Mouse (Mus musculus) stomach, embryonic 16.5 days (tissue): ENCODE measurements around the gene Qprt. TPM values are rescaled to one million over a fixed set of nuclear protein-coding genes. Genes with fewer than 3 reads are reported as not detected.

Experiments used
- ATAC-seq: fragments of 200-750 bp; cut with Nextera tagmentation; 2 replicates; pipeline ENCODE4 v1.8.0; 2017; ENCODE audit warnings: moderate number of reproducible peaks, moderate TSS enrichment; ENCODE audit not compliant: insufficient read depth, low FRiP score
- H3K27ac ChIP-seq: fragments of 300-500 bp; sonication (generic); 2 replicates; pipeline ENCODE4 v1.5.1; 2014; ENCODE audit warnings: low read length
- H3K27me3 ChIP-seq: fragments of 300-500 bp; sonication (generic); 2 replicates; pipeline ENCODE4 v1.6.1; 2014; ENCODE audit warnings: low read length, control low read depth, mixed read lengths; ENCODE audit not compliant: control insufficient read depth, insufficient read depth
- H3K36me3 ChIP-seq: fragments of 300-500 bp; sonication (generic); 2 replicates; pipeline ENCODE4 v1.6.1; 2014; ENCODE audit warnings: low read length; ENCODE audit not compliant: control insufficient read depth, insufficient read depth
- H3K4me1 ChIP-seq: fragments of 300-500 bp; sonication (generic); 2 replicates; pipeline ENCODE4 v1.6.1; 2014; ENCODE audit warnings: low read length, control low read depth, mixed read lengths; ENCODE audit not compliant: control insufficient read depth, insufficient read depth
- H3K4me2 ChIP-seq: fragments of 300-500 bp; sonication (generic); 2 replicates; pipeline ENCODE4 v1.6.1; 2014; ENCODE audit warnings: low read depth, low read length, mixed read lengths
- H3K4me3 ChIP-seq: fragments of 300-500 bp; sonication (generic); replicated peaks from 2 replicates; pipeline ENCODE4 v1.5.1; 2014; ENCODE audit warnings: mild to moderate bottlenecking, low read length
- H3K9ac ChIP-seq: fragments of 300-500 bp; sonication (generic); 2 replicates; pipeline ENCODE4 v1.6.1; 2014; ENCODE audit warnings: low read length
- H3K9me3 ChIP-seq: fragments of 300-500 bp; sonication (generic); replicated peaks from 2 replicates; pipeline ENCODE4 v1.6.1; 2016; ENCODE audit warnings: low read length, control low read depth; ENCODE audit not compliant: control insufficient read depth
- WGBS: fragments of 180-500 bp; shearing (Covaris S2); extraction: QIAGEN DNeasy Blood & Tissue Kit; methylation state at CpG from one replicate; pipeline ENCODE4 v1.1.7; 2014; 5-methylcytosine and 5-hydroxymethylcytosine counted together
- polyA plus RNA-seq: library from polyadenylated mRNA; unstranded; fragments of >200 nt; fragmentation: Nextera tagmentation; extraction: Ambion mirVana; gene quantifications from 2 replicates; pipeline ENCODE4 v1.2.1, GENCODE M21; 2015

Gene Qprt
- polyA plus RNA-seq, 1 experiment from 2014 or later, result 4.8 TPM

DNA sequence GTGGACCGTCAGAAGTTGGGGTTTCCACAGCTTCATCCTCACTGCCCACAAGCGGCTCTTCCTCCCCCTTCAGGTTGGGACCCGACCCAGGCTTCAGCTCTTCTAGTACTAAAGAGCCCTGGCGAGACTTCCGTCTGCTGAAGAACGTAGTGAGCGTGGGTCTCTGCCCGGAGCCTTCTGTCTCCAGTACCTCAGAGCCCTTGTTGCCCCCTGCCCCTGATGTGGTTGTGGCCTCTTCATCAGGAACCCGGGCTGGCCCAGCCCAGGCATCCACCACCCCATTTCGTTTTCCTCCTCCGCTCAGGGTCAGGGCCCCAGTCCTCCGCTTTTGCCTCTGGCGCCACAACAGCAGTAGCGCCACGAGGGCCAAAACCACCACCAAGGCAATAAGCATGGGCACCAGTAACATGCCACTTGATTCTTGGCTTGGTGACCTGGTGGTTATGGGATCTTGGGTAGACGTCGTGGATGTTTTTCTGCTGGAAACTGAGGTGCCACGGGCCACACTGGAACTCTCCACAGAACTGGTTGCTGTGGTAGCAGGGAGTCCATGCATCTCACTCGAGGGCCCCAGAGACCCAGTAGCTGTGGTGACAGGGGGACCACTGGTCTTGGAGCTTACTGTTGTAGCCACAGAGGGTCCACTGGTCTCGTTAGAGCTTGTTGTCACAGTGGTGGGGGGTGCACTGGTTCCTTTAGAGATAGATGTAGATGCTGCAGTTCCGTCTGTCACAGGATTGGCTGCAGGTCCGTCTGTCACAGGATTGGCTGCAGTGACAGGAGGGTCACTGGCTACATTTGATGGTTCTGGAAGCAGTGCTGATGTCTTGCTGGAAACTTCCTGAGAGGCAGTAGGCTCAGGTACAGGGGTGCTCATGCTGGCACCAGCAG, 14.4 kb upstream of the Qprt start:
- Histone ChIP-seq H3K9me3 (no peaks in the 10 kb centered on the region), H3K9ac (no peak overlapping the region), H3K4me1 (no peaks in the 10 kb centered on the region), H3K27me3 (no peaks in the 10 kb centered on the region), H3K36me3 (no peaks in the 10 kb centered on the region), H3K4me3 (no peak overlapping the region), H3K4me2 (no peak overlapping the region), H3K27ac (no peak overlapping the region)
- ATAC-seq, result no peak
- WGBS, result 79% methylated on average over 22 of the region's 22 CpGs

DNA sequence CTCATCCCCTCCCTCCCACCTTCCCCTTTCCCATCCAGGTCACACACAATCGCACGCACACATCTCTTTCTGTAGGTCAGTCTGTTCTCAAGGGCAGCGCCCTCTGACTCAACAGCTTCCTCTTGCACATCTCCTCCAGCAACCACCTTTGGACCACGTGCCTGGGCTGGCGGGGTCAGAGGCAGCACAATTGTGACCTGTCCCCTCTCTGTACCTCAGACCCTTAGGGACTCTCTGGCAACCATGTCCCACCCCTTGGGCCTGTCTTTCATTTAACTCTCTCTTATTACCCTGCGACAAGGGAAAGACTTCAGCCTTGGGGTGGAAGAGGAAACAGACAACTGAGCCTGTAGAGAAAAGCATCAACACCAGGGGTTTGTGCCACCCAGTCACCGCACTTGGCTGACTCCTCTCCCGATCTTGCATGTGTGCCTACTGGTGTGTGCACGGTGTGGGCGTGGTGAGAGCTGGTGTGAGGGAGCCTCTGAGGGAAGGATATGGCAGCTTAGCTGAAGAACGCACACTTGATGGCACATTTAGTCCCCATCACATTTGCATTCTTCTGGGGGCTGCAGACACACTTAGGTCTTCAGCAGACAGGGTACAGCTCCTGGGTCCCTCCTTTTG, 12.9 kb upstream of the Qprt start:
- no peak overlapping the region for H3K4me3 ChIP-seq
- 75% methylated on average over 11 of the region's 11 CpGs for WGBS
- H3K9me3 ChIP-seq, result no peaks in the 10 kb centered on the region
- H3K4me2 ChIP-seq, result no peak overlapping the region
- H3K4me1 ChIP-seq, result no peaks in the 10 kb centered on the region
- no peak overlapping the region for H3K27ac ChIP-seq
- H3K9ac ChIP-seq, result no peak overlapping the region
- no peak for ATAC-seq
- H3K36me3 ChIP-seq, result no peaks in the 10 kb centered on the region
- no peaks in the 10 kb centered on the region for H3K27me3 ChIP-seq

DNA sequence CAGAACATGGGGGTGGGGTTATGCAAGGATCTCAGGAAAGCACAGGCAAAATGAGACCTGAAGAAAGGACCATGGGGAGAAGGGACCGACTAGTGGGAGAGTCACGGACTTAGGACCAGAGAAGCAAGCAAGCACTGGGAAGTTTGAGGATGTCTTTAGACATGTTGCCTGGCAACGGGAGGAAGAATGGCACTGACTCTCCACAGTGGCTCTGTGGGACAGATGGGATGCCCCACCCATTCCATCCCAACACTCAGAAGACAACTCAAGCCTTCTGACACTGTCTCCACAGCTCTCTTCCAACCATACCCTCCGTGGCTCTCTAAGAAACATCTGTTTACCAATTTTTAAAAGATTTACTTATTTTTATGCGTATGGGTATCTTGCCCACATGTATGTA, 11.1 kb upstream of the Qprt start:
- WGBS, result 71% methylated on average over 5 of the region's 5 CpGs
- H3K9ac ChIP-seq, result no peak overlapping the region

DNA sequence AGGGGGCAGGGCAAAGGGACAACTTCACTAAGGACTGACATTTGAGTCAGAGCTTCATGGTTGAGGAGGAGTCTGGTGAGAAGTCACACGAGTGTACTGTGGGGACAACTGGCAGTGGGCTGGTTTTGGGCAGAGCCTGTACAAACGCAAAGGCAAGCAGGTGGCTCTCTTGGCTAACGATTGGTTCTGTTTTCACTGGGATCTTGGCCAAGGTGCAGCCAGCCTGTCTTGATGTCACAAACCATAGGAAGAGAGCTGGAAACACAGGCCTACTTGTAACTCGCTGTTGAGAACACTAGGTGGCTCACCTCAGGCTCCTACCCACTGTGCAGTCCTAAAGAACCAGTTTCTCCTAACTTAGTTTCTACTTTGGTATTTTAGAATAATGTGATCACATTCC, 7.6 kb upstream of the Qprt start:
- Histone ChIP-seq H3K27ac (no peak overlapping the region), H3K4me3 (no peak overlapping the region), H3K9ac (no peak overlapping the region), H3K9me3 (no peaks in the 10 kb centered on the region; the same call in 1 of the 2 replicates), H3K4me2 (no peak overlapping the region), H3K27me3 (no peaks in the 10 kb centered on the region), H3K4me1 (no peaks in the 10 kb centered on the region), H3K36me3 (no peaks in the 10 kb centered on the region)
- peak; percentile 53; the same call in 1 of the 2 replicates for ATAC-seq
- 14% methylated on average over 4 of the region's 4 CpGs for WGBS

More for the DNA sequence above, 11.1 kb upstream of the Qprt start:
- H3K4me3 ChIP-seq, result no peak overlapping the region
- H3K9me3 ChIP-seq, result no peaks in the 10 kb centered on the region
- no peaks in the 10 kb centered on the region for H3K4me1 ChIP-seq
- H3K27ac ChIP-seq, result no peak overlapping the region
- H3K36me3 ChIP-seq, result no peaks in the 10 kb centered on the region
- H3K4me2 ChIP-seq, result no peak overlapping the region
- no peak for ATAC-seq
- H3K27me3 ChIP-seq, result no peaks in the 10 kb centered on the region

DNA sequence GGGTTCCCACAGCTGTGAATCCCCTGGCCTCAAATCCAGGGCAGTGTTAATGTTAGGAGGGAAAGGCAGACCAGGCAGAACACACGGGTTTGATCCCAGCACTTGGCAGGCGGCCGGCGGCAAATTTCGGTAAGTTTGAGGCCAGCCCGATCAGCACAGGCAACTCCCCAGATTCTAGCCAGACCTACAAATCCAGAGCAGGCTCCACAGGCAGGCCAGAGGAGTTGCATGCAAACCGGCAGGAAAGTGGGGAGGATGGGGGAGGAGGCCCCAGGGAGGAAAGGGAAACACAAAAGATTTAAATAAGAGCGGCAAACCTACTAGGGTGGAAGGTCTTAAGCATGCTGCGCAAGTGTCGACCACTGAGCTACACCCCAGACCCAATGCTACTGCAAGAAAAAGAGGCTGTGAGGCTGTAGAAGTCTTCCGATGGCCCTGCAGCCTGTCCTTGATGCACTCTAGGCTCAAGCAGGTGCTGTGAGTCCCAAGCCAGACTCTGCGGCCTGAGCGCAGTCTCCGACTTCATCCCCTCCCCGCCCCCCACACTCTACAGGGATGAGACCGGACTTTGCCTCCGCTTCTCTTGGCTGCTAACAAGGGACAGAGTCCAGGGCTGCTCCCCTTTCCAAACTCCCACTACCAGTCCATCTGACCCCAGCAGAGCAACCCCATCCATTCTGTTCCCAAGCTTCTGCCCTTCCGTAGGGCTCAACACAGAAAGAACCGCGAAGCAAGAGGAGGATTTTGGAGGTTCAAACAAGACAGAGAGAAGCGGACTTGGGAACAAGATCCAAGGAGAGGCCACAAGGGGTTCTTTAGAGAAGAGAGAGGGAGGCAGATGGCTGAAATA, 740 bp downstream of the Qprt start:
- WGBS, result 20% methylated on average over 21 of the region's 21 CpGs
- ATAC-seq, result no peak
- Histone ChIP-seq H3K9ac (peak overlapping the region; percentile 39; the same call in 1 of the 2 replicates), H3K27me3 (peaks cover 6% of the 10 kb centered on the region; the same call in 1 of the 2 replicates), H3K36me3 (no peaks in the 10 kb centered on the region), H3K9me3 (no peaks in the 10 kb centered on the region; the same call in 1 of the 2 replicates), H3K27ac (no peak overlapping the region; the same call in 1 of the 2 replicates), H3K4me2 (0 out of 2 replicates have a peak overlapping the region, but pooled peaks have one; percentile 11), H3K4me1 (peaks cover 9% of the 10 kb centered on the region; the same call in 1 of the 2 replicates), H3K4me3 (peak overlapping the region; percentile 3; the same call in 1 of the 2 replicates)

DNA sequence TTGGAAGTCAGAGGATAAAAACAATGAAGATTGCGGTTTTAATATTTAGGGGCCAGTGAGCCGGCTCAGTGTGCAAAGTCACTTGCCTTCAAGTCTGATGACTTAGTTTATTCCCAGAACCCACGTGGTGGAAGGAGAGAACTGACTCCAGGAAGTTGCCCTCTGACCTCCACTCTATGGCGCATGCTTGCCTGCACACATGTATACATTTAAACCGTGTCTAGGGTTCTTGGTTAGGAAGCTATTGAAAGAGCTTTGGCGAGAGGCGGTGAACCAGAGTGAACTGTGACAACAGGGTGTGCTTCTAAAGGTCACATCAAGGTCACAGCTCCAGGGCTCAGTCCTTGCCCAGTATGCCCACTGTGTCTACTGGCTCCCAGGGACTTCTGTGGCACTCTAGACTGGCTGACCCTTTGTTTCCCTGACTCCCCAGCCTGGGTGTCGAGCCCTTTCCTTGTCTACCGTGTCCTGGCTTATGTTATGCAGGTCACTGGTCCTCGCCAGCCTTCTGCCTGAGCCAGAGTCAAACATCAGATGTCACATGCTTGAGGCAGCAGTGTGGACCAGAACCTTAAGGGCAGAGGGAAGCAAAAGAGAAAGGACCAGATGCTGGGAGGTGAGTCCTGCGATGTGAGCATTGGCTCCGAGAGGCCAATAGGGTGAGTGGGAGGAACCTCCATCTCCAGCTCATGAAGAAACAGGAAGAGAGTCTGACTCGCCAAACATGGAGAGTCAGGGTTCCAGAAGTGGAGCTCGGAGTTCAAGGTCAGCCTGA, 3.2 kb downstream of the Qprt start:
- Histone ChIP-seq H3K4me3 (no peak overlapping the region), H3K9ac (no peak overlapping the region), H3K27ac (no peak overlapping the region), H3K4me1 (peaks cover 9% of the 10 kb centered on the region), H3K9me3 (no peaks in the 10 kb centered on the region), H3K36me3 (no peaks in the 10 kb centered on the region), H3K27me3 (peaks cover 6% of the 10 kb centered on the region; the same call in 1 of the 2 replicates), H3K4me2 (no peak overlapping the region)
- no peak for ATAC-seq
- 55% methylated on average over 14 of the region's 14 CpGs for WGBS

DNA sequence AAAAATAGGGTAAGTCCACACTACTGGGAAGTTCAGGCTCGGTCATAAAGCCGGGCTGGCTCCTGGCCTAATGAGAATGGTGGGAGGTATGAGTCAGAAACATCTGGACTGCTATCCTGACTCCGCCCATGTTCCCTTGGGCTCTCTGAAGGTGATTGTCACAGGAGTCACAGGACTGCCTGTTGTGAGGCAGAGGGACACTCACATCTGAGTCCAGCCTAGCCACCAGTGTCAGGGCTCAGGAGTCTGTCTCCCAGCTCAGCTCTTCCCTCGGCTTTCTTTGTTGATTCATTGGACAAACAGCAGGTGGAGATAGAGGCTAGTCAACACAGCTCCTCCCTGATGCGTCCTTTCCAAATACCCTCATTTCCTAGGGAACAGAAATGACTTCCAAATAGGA, 4.1 kb downstream of the Qprt start:
- Histone ChIP-seq H3K9ac (0 out of 2 replicates have a peak overlapping the region, but pooled peaks have one; percentile 1), H3K4me3 (no peak overlapping the region), H3K4me2 (no peak overlapping the region), H3K36me3 (no peaks in the 10 kb centered on the region), H3K4me1 (peaks cover 18% of the 10 kb centered on the region), H3K27me3 (peaks cover 6% of the 10 kb centered on the region; the same call in 1 of the 2 replicates), H3K27ac (no peak overlapping the region; the same call in 1 of the 2 replicates), H3K9me3 (no peaks in the 10 kb centered on the region)
- 37% methylated on average over 5 of the region's 5 CpGs for WGBS
- peak; percentile 31; the same call in 1 of the 2 replicates for ATAC-seq

DNA sequence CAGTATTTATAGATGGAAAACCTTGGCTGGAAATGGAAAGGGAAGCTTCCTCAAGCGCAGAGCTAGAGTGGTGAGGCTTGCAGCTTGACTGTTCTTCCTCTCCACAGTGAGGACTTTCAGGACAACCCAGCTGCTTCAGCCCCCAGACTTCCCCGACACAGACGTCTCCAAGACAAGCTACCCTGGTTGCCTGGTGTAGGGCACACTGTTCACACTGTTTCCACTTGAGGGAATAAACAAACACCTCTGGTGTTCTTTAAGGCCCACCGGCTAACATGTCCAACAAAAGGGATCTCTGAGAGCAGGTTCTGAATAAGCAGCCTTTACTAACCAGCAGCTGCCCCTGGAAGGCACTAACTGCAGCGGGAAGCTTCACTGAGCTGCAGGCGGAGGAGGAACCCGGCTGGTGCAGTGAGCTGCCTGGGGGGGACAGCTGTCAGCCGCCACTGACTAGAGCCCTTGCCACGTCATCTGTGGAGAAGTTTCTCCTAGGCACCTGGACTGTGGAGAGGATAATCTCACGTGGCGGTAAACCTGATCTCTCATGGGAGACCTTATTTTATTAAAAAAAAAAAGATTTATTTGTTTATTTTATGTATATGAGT, 5.6 kb downstream of the Qprt start:
- 61% methylated on average over 11 of the region's 11 CpGs for WGBS
- H3K27ac ChIP-seq, result no peak overlapping the region
- peaks cover 18% of the 10 kb centered on the region for H3K4me1 ChIP-seq

More for the DNA sequence above, 5.6 kb downstream of the Qprt start:
- H3K4me2 ChIP-seq, result no peak overlapping the region
- no peak overlapping the region for H3K4me3 ChIP-seq
- no peak for ATAC-seq
- H3K9ac ChIP-seq, result no peak overlapping the region
- peaks cover 6% of the 10 kb centered on the region; the same call in 1 of the 2 replicates for H3K27me3 ChIP-seq
- no peaks in the 10 kb centered on the region for H3K9me3 ChIP-seq
- H3K36me3 ChIP-seq, result no peaks in the 10 kb centered on the region
